Mouse (Mus musculus) CH12.LX (cell line): ENCODE measurements at regions not wholly inside any gene's neighbourhood (a gene's known extent, or its start where the extent isn't known, plus 50 kb on each side); places are given as distances from the start of the nearest gene placed in this dataset.

ENCODE experiments used
- DNase-seq: peaks from one replicate; pipeline ENCODE4 v3.0.0-alpha.2; 2013; ENCODE audit errors: extremely low read depth
- H3K27ac ChIP-seq: 2 replicates; pipeline ENCODE4 v1.5.1; 2012; ENCODE audit warnings: low read depth, mild to moderate bottlenecking, control low read depth, moderate library complexity; ENCODE audit not compliant: insufficient read depth
- H3K27me3 ChIP-seq: replicated peaks from 2 replicates; pipeline ENCODE3; 2012; ENCODE audit warnings: inconsistent platforms
- H3K36me3 ChIP-seq, 2 experiments: replicated peaks in 1 of 2; 2 replicates each; pipeline versions ENCODE3 to v1.6.1; 2012; ENCODE audit warnings: inconsistent platforms in 1 of 2, low read length in 1 of 2, mild to moderate bottlenecking in 1 of 2, mixed read lengths in 1 of 2, moderate library complexity in 1 of 2; ENCODE audit not compliant: control insufficient read depth in 1 of 2, insufficient read depth in 1 of 2
- H3K4me1 ChIP-seq, 2 experiments: 2 replicates each; pipeline ENCODE4 v1.6.1; 2012; ENCODE audit warnings: inconsistent platforms in 1 of 2, moderate library complexity in 1 of 2; ENCODE audit not compliant: insufficient read depth in 2 of 2, control insufficient read depth in 1 of 2
- H3K4me2 ChIP-seq: 2 replicates; pipeline ENCODE4 v1.6.1; 2012; ENCODE audit warnings: low read depth, mild to moderate bottlenecking, control low read depth; ENCODE audit not compliant: poor library complexity, insufficient read depth, severe bottlenecking
- H3K4me3 ChIP-seq, 3 experiments: fragments of 150-350 bp in 1 of 3; sonication (generic) in 1 of 3; replicated peaks in 1 of 3; 2 replicates each; pipeline versions ENCODE3 to v1.5.1; 2011 to 2012; ENCODE audit warnings: low read depth in 2 of 3, low read length in 2 of 3, mild to moderate bottlenecking in 2 of 3, moderate library complexity in 2 of 3, control low read depth in 1 of 3, improper control_type of control experiment in 1 of 3, inconsistent platforms in 1 of 3, mixed read lengths in 1 of 3; ENCODE audit not compliant: poor library complexity in 1 of 3
- H3K79me2 ChIP-seq: replicated peaks from 2 replicates; pipeline ENCODE4 v1.6.1; 2012; ENCODE audit warnings: mild to moderate bottlenecking, moderate library complexity; ENCODE audit not compliant: control insufficient read depth, poor library complexity, insufficient read depth, severe bottlenecking; ENCODE audit errors: extremely low read depth
- H3K9ac ChIP-seq: 2 replicates; pipeline ENCODE4 v1.6.1; 2012; ENCODE audit warnings: low read depth, mild to moderate bottlenecking, control low read depth, moderate library complexity; ENCODE audit not compliant: insufficient read depth
- H3K9me3 ChIP-seq: replicated peaks from 2 replicates; pipeline ENCODE3; 2012; ENCODE audit warnings: low read length, inconsistent platforms, mixed read lengths
- CHD1 ChIP-seq: IDR thresholded peaks from 2 replicates; pipeline ENCODE4 v1.6.1; 2012; ENCODE audit warnings: low read depth, low read length, improper control_type of control experiment, inconsistent platforms
- E2F4 ChIP-seq: IDR thresholded peaks from 2 replicates; pipeline ENCODE4 v1.6.1; 2011; ENCODE audit warnings: low read depth, low read length, improper control_type of control experiment; ENCODE audit not compliant: insufficient replicate concordance
- ELF1 ChIP-seq: IDR thresholded peaks from 2 replicates; pipeline ENCODE4 v1.6.1; 2014; ENCODE audit warnings: low read depth, mild to moderate bottlenecking, inconsistent platforms, low read length, improper control_type of control experiment
- EP300 ChIP-seq: IDR thresholded peaks from 2 replicates; pipeline ENCODE4 v1.6.1; 2011; ENCODE audit warnings: low read length, improper control_type of control experiment
- ETS1 ChIP-seq: conservative IDR thresholded peaks from 2 replicates; pipeline ENCODE4 v1.6.1; 2012; ENCODE audit warnings: low read depth, mild to moderate bottlenecking, inconsistent platforms, low read length, improper control_type of control experiment, moderate library complexity
- IRF4 ChIP-seq: IDR thresholded peaks from 2 replicates; pipeline ENCODE4 v1.6.1; 2014; ENCODE audit warnings: low read depth, mild to moderate bottlenecking, inconsistent platforms, low read length, improper control_type of control experiment
- JUND ChIP-seq: conservative IDR thresholded peaks from 2 replicates; pipeline ENCODE4 v1.6.1; 2011; ENCODE audit warnings: low read depth, low read length, improper control_type of control experiment
- MAFK ChIP-seq: IDR thresholded peaks from 2 replicates; pipeline ENCODE4 v1.6.1; 2011; ENCODE audit warnings: low read length, improper control_type of control experiment; ENCODE audit not compliant: insufficient replicate concordance
- MEF2A ChIP-seq: IDR thresholded peaks from 2 replicates; pipeline ENCODE4 v1.6.1; 2014; ENCODE audit warnings: low read depth, mild to moderate bottlenecking, inconsistent platforms, low read length, improper control_type of control experiment, borderline replicate concordance
- MXI1 ChIP-seq: IDR thresholded peaks from 2 replicates; pipeline ENCODE4 v1.6.1; 2011; ENCODE audit warnings: mild to moderate bottlenecking, low read depth, low read length, improper control_type of control experiment
- MYC ChIP-seq: IDR thresholded peaks from 2 replicates; pipeline ENCODE4 v1.6.1; 2011; ENCODE audit warnings: low read depth, mild to moderate bottlenecking, improper control_type of control experiment, low read length
- NELFE ChIP-seq: IDR thresholded peaks from 2 replicates; pipeline ENCODE4 v1.6.1; 2011; ENCODE audit warnings: low read depth, low read length, improper control_type of control experiment
- NRF1 ChIP-seq: IDR thresholded peaks from 2 replicates; pipeline ENCODE4 v1.6.1; 2014; ENCODE audit warnings: low read depth, mild to moderate bottlenecking, inconsistent platforms, low read length, improper control_type of control experiment, moderate library complexity
- PAX5 ChIP-seq: IDR thresholded peaks from 2 replicates; pipeline ENCODE4 v1.6.1; 2012; ENCODE audit warnings: low read length, inconsistent platforms, mixed read lengths
- POLR2A ChIP-seq: IDR thresholded peaks from 2 replicates; pipeline ENCODE4 v1.6.1; 2011; ENCODE audit warnings: low read depth, mild to moderate bottlenecking, improper control_type of control experiment, low read length
- SIN3A ChIP-seq: IDR thresholded peaks from 2 replicates; pipeline ENCODE4 v1.6.1; 2012; ENCODE audit warnings: low read length, improper control_type of control experiment, inconsistent platforms
- TBP ChIP-seq: conservative IDR thresholded peaks from 2 replicates; pipeline ENCODE4 v1.6.1; 2011; ENCODE audit warnings: low read depth, low read length, improper control_type of control experiment
- TCF12 ChIP-seq: IDR thresholded peaks from 2 replicates; pipeline ENCODE4 v1.6.1; 2014; ENCODE audit warnings: low read depth, mild to moderate bottlenecking, inconsistent platforms, low read length, improper control_type of control experiment
- UBTF ChIP-seq: IDR thresholded peaks from 2 replicates; pipeline ENCODE4 v1.6.1; 2012; ENCODE audit warnings: low read depth, mild to moderate bottlenecking, inconsistent platforms, low read length, improper control_type of control experiment, moderate library complexity
- ZKSCAN1 ChIP-seq: IDR thresholded peaks from 2 replicates; pipeline ENCODE4 v1.6.1; 2012; ENCODE audit warnings: low read depth, inconsistent platforms, low read length, improper control_type of control experiment, borderline replicate concordance
- ZMIZ1 ChIP-seq: IDR thresholded peaks from 2 replicates; pipeline ENCODE4 v1.6.1; 2012; ENCODE audit warnings: low read depth, mild to moderate bottlenecking, inconsistent platforms, low read length, improper control_type of control experiment
- dilution Hi-C: fragments of 300-500 bp; cut with MboI; formaldehyde crosslinking; loops from 2 replicates; pipeline ENCODE4 v1.14.3; 2020; ENCODE audit warnings: low sequenced_read_pairs; ENCODE audit not compliant: extremely low pct_unique_long_range_greater_than_20kb, extremely low pct_ligation_motif_present
- in situ Hi-C: fragments of 300-500 bp; cut with MboI; formaldehyde crosslinking; loops from 3 replicates; pipeline ENCODE4 v1.14.3; 2019; ENCODE audit warnings: low sequenced_read_pairs, low pct_ligation_motif_present, low pct_unique_long_range_greater_than_20kb, mixed read lengths

- Histone ChIP-seq H3K9ac (no peak overlapping the region), H3K4me2 (no peak overlapping the region), H3K4me3 (no peak overlapping the region), H3K9me3 (peaks cover 9% of the 10 kb centered on the region), H3K36me3 (no peaks in the 10 kb centered on the region), H3K4me1 (no peaks in the 10 kb centered on the region), H3K27ac (no peak overlapping the region), H3K27me3 (no peaks in the 10 kb centered on the region), H3K79me2 (no peaks in the 10 kb centered on the region)
- no peak for TF ChIP-seq JUND
- TF ChIP-seq NRF1, result no peak
- no peak for TF ChIP-seq ZKSCAN1
- TF ChIP-seq PAX5, result no peak
- no peak for TF ChIP-seq TBP
- no peak for TF ChIP-seq NELFE
- TF ChIP-seq ETS1, result no peak
- TF ChIP-seq SIN3A, result no peak
- in situ Hi-C loops (no loop called here), dilution Hi-C loops (no loop called here)
- no peak for DNase-seq
Measured at GRCm38 (mm10) chr5:12209631-12210030, 173.6 kb upstream of the Sema3d start.

DNA sequence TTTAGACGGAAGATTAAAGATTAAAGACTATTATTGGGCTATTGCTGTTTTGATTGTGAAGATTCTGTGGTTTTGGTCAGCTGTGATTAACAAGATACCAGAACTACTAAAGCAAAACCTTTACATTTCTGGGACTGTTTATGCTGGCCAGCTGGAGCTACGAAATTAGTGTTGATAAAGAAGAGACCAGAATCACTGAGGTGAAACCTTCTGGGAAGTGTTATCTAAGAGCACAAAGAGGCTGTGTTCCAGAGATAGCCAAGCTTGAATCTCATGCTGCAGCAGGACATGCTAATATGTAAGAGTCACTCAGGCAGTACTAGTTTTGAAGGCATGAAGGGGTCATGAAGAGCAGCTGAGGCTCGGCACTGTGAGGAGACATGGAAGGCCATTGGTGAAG, 169.7 kb upstream of the Sema3d start:
- H3K9ac ChIP-seq, result no peak overlapping the region
- no peak for DNase-seq
- dilution Hi-C loops (no loop called here), in situ Hi-C loops (no loop called here)
- TF ChIP-seq IRF4, result no peak
- no peak for TF ChIP-seq ZKSCAN1
- no peak for TF ChIP-seq POLR2A
- TF ChIP-seq E2F4, result no peak
- no peak for TF ChIP-seq EP300
- no peak for TF ChIP-seq TCF12
- TF ChIP-seq MXI1, result no peak
- no peak for TF ChIP-seq ELF1
- no peak for TF ChIP-seq ZMIZ1
- no peak for TF ChIP-seq NELFE
- no peak for TF ChIP-seq CHD1
- TF ChIP-seq UBTF, result no peak
- TF ChIP-seq MAFK, result no peak
- TF ChIP-seq MEF2A, result no peak
- no peak for TF ChIP-seq MYC
- no peak overlapping the region for H3K4me2 ChIP-seq
- no peaks in the 10 kb centered on the region for H3K27me3 ChIP-seq
- H3K9me3 ChIP-seq, result peaks cover 7% of the 10 kb centered on the region
- H3K4me3 ChIP-seq, result no peak overlapping the region
- H3K36me3 ChIP-seq, result no peaks in the 10 kb centered on the region
- no peaks in the 10 kb centered on the region for H3K4me1 ChIP-seq
- H3K79me2 ChIP-seq, result no peaks in the 10 kb centered on the region
- H3K27ac ChIP-seq, result no peak overlapping the region
